Mouse (Mus musculus) ES-E14 (cell line): ENCODE measurements at regions not wholly inside any gene's neighbourhood (a gene's known extent, or its start where the extent isn't known, plus 50 kb on each side); places are given as distances from the start of the nearest gene placed in this dataset.

Source experiments
- DNase-seq: peaks from one replicate; pipeline ENCODE4 v3.0.0-alpha.2; 2013; ENCODE audit warnings: low read depth, low spot score
- H3K27ac ChIP-seq: 2 replicates; pipeline ENCODE4 v1.5.1; 2012; ENCODE audit warnings: low read depth, mild to moderate bottlenecking, low read length, moderate library complexity, mixed read lengths; ENCODE audit not compliant: poor library complexity, insufficient read depth, severe bottlenecking
- H3K36me3 ChIP-seq: 2 replicates; pipeline ENCODE4 v1.6.1; 2012; ENCODE audit warnings: mild to moderate bottlenecking, low read length, moderate library complexity, mixed read lengths; ENCODE audit not compliant: control insufficient read depth, poor library complexity, insufficient read depth, severe bottlenecking
- H3K4me1 ChIP-seq, 2 experiments: fragments of 150-350 bp in 1 of 2; sonication (generic) in 1 of 2; 2 replicates each; pipeline ENCODE4 v1.6.1; 2012; ENCODE audit warnings: low read length in 2 of 2, mild to moderate bottlenecking in 1 of 2, mixed read lengths in 1 of 2; ENCODE audit not compliant: control insufficient read depth in 2 of 2, insufficient read depth in 2 of 2, poor library complexity in 1 of 2
- H3K4me3 ChIP-seq, 2 experiments: fragments of 150-350 bp in 1 of 2; sonication (generic) in 1 of 2; 2 replicates each; pipeline ENCODE4 v1.5.1; 2012; ENCODE audit warnings: low read length in 2 of 2, low read depth in 1 of 2, mild to moderate bottlenecking in 1 of 2, mixed read lengths in 1 of 2; ENCODE audit not compliant: insufficient read depth in 1 of 2, poor library complexity in 1 of 2, severe bottlenecking in 1 of 2
- H3K9ac ChIP-seq: 2 replicates; pipeline ENCODE4 v1.6.1; 2012; ENCODE audit warnings: low read depth, mild to moderate bottlenecking, low read length, mixed read lengths; ENCODE audit not compliant: poor library complexity, insufficient read depth, severe bottlenecking
- H3K9me3 ChIP-seq: fragments of 150-350 bp; sonication (generic); 2 replicates; pipeline ENCODE4 v1.6.1; 2012; ENCODE audit warnings: low read depth, mild to moderate bottlenecking, low read length; ENCODE audit not compliant: control insufficient read depth, insufficient read depth
- CHD2 ChIP-seq: IDR thresholded peaks from 2 replicates; pipeline ENCODE4 v1.6.1; 2014; ENCODE audit warnings: mild to moderate bottlenecking, low read depth, low read length, inconsistent platforms
- HCFC1 ChIP-seq: IDR thresholded peaks from 2 replicates; pipeline ENCODE4 v1.6.1; 2012; ENCODE audit warnings: low read length, inconsistent platforms, borderline replicate concordance; ENCODE audit not compliant: insufficient read depth
- MAFK ChIP-seq: IDR thresholded peaks from 2 replicates; pipeline ENCODE4 v1.6.1; 2014; ENCODE audit warnings: mild to moderate bottlenecking, low read depth, low read length, inconsistent platforms; ENCODE audit not compliant: insufficient read depth
- ZC3H11A ChIP-seq: IDR thresholded peaks from 2 replicates; pipeline ENCODE4 v1.6.1; 2012; ENCODE audit warnings: low read depth, mild to moderate bottlenecking, inconsistent platforms, low read length, borderline replicate concordance
- ZNF384 ChIP-seq: IDR thresholded peaks from 2 replicates; pipeline ENCODE4 v1.6.1; 2012; ENCODE audit warnings: low read depth, low read length, inconsistent platforms
- in situ Hi-C, 2 experiments: fragments of 600-800 bp; cut with MboI; formaldehyde crosslinking; loops; one replicate each; pipeline ENCODE4 v1.15.1; 2025; ENCODE audit warnings: low sequenced_read_pairs in 2 of 2, inconsistent platforms in 1 of 2; ENCODE audit not compliant: unreplicated experiment in 2 of 2

DNA sequence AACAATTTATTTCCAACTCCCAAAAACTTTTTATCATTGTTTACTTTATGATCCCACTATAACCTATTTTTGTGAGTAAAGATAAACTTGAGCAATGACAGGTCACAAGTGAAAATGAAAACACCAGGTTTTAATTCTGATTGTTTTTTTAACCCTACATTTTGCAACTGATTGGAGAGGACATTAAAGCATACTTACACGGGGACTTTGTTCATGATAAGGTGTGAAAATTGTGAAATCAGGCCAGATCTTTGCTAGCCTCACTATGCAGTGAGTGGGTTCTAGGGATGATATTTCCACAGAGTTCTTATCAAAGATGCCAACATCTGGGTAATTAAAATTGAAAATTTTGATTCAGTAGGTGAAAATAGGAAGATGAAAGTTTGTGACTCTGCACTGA, 56.6 kb upstream of the Apob start:
- Histone ChIP-seq H3K4me3 (no peak overlapping the region), H3K36me3 (no peaks in the 10 kb centered on the region), H3K9ac (no peak overlapping the region), H3K9me3 (no peaks in the 10 kb centered on the region), H3K4me1 (no peaks in the 10 kb centered on the region), H3K27ac (no peak overlapping the region)
- in situ Hi-C loops: no loop called here
- TF ChIP-seq ZC3H11A: no peak
- TF ChIP-seq ZNF384: no peak
- TF ChIP-seq HCFC1: no peak
- TF ChIP-seq CHD2: no peak
- no peak for TF ChIP-seq MAFK
- DNase-seq: no peak
